Mouse (Mus musculus): ENCODE data around the gene Gna11. TPM values are rescaled to one million over a fixed set of nuclear protein-coding genes. Genes with fewer than 3 reads are reported as not detected.

Gene Gna11
- total RNA-seq, 2 experiments from 2014 or later, result 79.2 to 84.2 TPM

- DNase-seq, result no peak
Measured at GRCm38 (mm10) chr10:81565257-81566228, 20.6 kb upstream of the Gna11 start.

- DNase-seq, result peak; percentile 49 to 65
Measured at GRCm38 (mm10) chr10:81564734-81565133, 19.7 kb upstream of the Gna11 start.

GRCm38 (mm10) chr10:81564216-81564615 is 19.2 kb upstream of the Gna11 start:
- peak; percentile 80 to 81 for DNase-seq

GRCm38 (mm10) chr10:81563481-81563880 is 18.5 kb upstream of the Gna11 start:
- peak; percentile 81 to 83 for DNase-seq

- DNase-seq, result no peak
Measured at GRCm38 (mm10) chr10:81562411-81562810, 17.4 kb upstream of the Gna11 start.

GRCm38 (mm10) chr10:81560719-81561459 is 15.9 kb upstream of the Gna11 start:
- DNase-seq, result peak; percentile 73 to 82

- DNase-seq, result peak; percentile 86 to 91
Measured at GRCm38 (mm10) chr10:81559627-81560539, 14.9 kb upstream of the Gna11 start.

- DNase-seq, result peak; percentile 96 to 98
Measured at GRCm38 (mm10) chr10:81559163-81559626, 14.2 kb upstream of the Gna11 start, which contains the start of gene Aes. Gene Aes, plus strand, starts transcription at chr10:81559488.

GRCm38 (mm10) chr10:81557491-81557890 is 12.5 kb upstream of the Gna11 start:
- no peak for DNase-seq

GRCm38 (mm10) chr10:81556282-81556681 is 11.3 kb upstream of the Gna11 start:
- DNase-seq, result no peak

GRCm38 (mm10) chr10:81553807-81554755 is 9.1 kb upstream of the Gna11 start:
- no peak for DNase-seq

GRCm38 (mm10) chr10:81553232-81553631 is 8.2 kb upstream of the Gna11 start:
- DNase-seq, result no peak

GRCm38 (mm10) chr10:81551597-81552102 is 6.7 kb upstream of the Gna11 start:
- DNase-seq, result peak; percentile 86 to 93

- DNase-seq, result peak; percentile 71 to 80
Measured at GRCm38 (mm10) chr10:81550257-81550656, 5.3 kb upstream of the Gna11 start.

- no peak for DNase-seq
Measured at GRCm38 (mm10) chr10:81548944-81549343, 4.0 kb upstream of the Gna11 start.

GRCm38 (mm10) chr10:81546788-81547571 is 2.0 kb upstream of the Gna11 start:
- DNase-seq, result no peak

- no peak for DNase-seq
Measured at GRCm38 (mm10) chr10:81546332-81546731, 1.3 kb upstream of the Gna11 start.

GRCm38 (mm10) chr10:81544296-81545160 is 462 bp downstream of the Gna11 start:
- DNase-seq, result no peak

All from adrenal gland, postnatal 36 days (tissue).